Mouse (Mus musculus) ES-Bruce4 (cell line): Measurements from ENCODE around the gene Pold4. TPM values are rescaled to one million over a fixed set of nuclear protein-coding genes. Genes with fewer than 3 reads are reported as not detected.
A peak's percentile ranks its signal among the peaks of the same experiment; 100 is the strongest.

ENCODE experiments used
- H3K27ac ChIP-seq: 2 replicates; pipeline ENCODE4 v1.5.1; 2012; ENCODE audit warnings: low read length, inconsistent platforms; ENCODE audit not compliant: insufficient read depth
- H3K27me3 ChIP-seq: 2 replicates; pipeline ENCODE4 v1.6.1; 2012; ENCODE audit warnings: mild to moderate bottlenecking, low read length, inconsistent platforms; ENCODE audit not compliant: control insufficient read depth, poor library complexity, insufficient read depth, severe bottlenecking
- H3K36me3 ChIP-seq: 2 replicates; pipeline ENCODE4 v1.6.1; 2012; ENCODE audit warnings: inconsistent platforms, mild to moderate bottlenecking, low read length, moderate library complexity; ENCODE audit not compliant: control insufficient read depth, poor library complexity, insufficient read depth, severe bottlenecking
- H3K4me1 ChIP-seq: one replicate; pipeline ENCODE4 v1.8.1; 2011; ENCODE audit warnings: low read length; ENCODE audit not compliant: control insufficient read depth, insufficient read depth
- H3K4me3 ChIP-seq: 2 replicates; pipeline ENCODE4 v1.5.1; 2011; ENCODE audit warnings: low read depth, mild to moderate bottlenecking, low read length
- H3K9ac ChIP-seq: 2 replicates; pipeline ENCODE4 v1.6.1; 2012; ENCODE audit warnings: low read depth, mild to moderate bottlenecking, inconsistent platforms; ENCODE audit not compliant: poor library complexity, severe bottlenecking
- H3K9me3 ChIP-seq: replicated peaks from 2 replicates; pipeline ENCODE4 v1.6.1; 2012; ENCODE audit warnings: mild to moderate bottlenecking, low read length, inconsistent platforms; ENCODE audit not compliant: control insufficient read depth, poor library complexity, insufficient read depth, severe bottlenecking
- CTCF ChIP-seq: IDR thresholded peaks from one replicate; pipeline ENCODE4 v1.8.1; 2011; ENCODE audit warnings: low read depth, low read length
- EP300 ChIP-seq: IDR thresholded peaks from 2 replicates; pipeline ENCODE4 v1.6.1; 2011; ENCODE audit warnings: low read depth, low read length; ENCODE audit not compliant: insufficient read depth
- POLR2A ChIP-seq: IDR thresholded peaks from one replicate; pipeline ENCODE4 v1.8.1; 2011; ENCODE audit warnings: low read length; ENCODE audit not compliant: insufficient read depth
- polyA plus RNA-seq: library from polyadenylated mRNA; stranded (reverse); fragments of >200 nt; gene quantifications from 2 replicates; pipeline ENCODE4 v1.2.4, GENCODE M21; 2011; ENCODE audit warnings: low read depth; ENCODE audit not compliant: missing spikeins, insufficient read depth, insufficient read length

The Pold4 gene
- polyA plus RNA-seq, 1 experiment: 26.7 TPM

GRCm38 (mm10) chr19:4194776-4195650 lies 36.7 kb upstream of the Pold4 start:
- no peak overlapping the region for H3K4me3 ChIP-seq

GRCm38 (mm10) chr19:4196048-4196447 lies 35.7 kb upstream of the Pold4 start:
- no peaks in the 10 kb centered on the region for H3K9me3 ChIP-seq
- H3K36me3 ChIP-seq: peaks cover 58% of the 10 kb centered on the region
- H3K4me3 ChIP-seq: no peak overlapping the region
- no peaks in the 10 kb centered on the region for H3K27me3 ChIP-seq
- no peak overlapping the region for H3K9ac ChIP-seq
- TF ChIP-seq CTCF: no peak
- TF ChIP-seq EP300: no peak
- no peak for TF ChIP-seq POLR2A
- no peaks in the 10 kb centered on the region for H3K4me1 ChIP-seq
- no peak overlapping the region for H3K27ac ChIP-seq

More at GRCm38 (mm10) chr19:4194776-4195650, 36.7 kb upstream of the Pold4 start:
- Histone ChIP-seq H3K27me3 (no peaks in the 10 kb centered on the region), H3K36me3 (peaks cover 58% of the 10 kb centered on the region), H3K9me3 (no peaks in the 10 kb centered on the region), H3K4me1 (no peaks in the 10 kb centered on the region), H3K9ac (no peak overlapping the region), H3K27ac (no peak overlapping the region)
- TF ChIP-seq POLR2A (no peak), CTCF (no peak)

- Histone ChIP-seq H3K4me3 (no peak overlapping the region), H3K9ac (no peak overlapping the region), H3K9me3 (no peaks in the 10 kb centered on the region), H3K27me3 (no peaks in the 10 kb centered on the region), H3K27ac (no peak overlapping the region), H3K36me3 (peaks cover 58% of the 10 kb centered on the region), H3K4me1 (no peaks in the 10 kb centered on the region)
- TF ChIP-seq CTCF (no peak), EP300 (no peak), POLR2A (no peak)
These were observed 35.2 kb upstream of the Pold4 start for GRCm38 (mm10) chr19:4196548-4196947.

- Histone ChIP-seq H3K4me1 (no peaks in the 10 kb centered on the region), H3K27ac (no peak overlapping the region), H3K36me3 (peaks cover 58% of the 10 kb centered on the region)
These were observed 34.5 kb upstream of the Pold4 start for GRCm38 (mm10) chr19:4197180-4197579.

GRCm38 (mm10) chr19:4201291-4201909 lies 30.3 kb upstream of the Pold4 start, which contains the start of gene Rad9a:
TSS of gene Rad9a (minus strand) at chr19:4201662.
- Histone ChIP-seq H3K36me3 (peaks cover 27% of the 10 kb centered on the region), H3K9ac (peak within 1 kb of the TSS; percentile 69), H3K9me3 (no peaks in the 10 kb centered on the region), H3K4me3 (peak within 1 kb of the TSS; percentile 86), H3K27me3 (no peaks in the 10 kb centered on the region), H3K27ac (peak within 1 kb of the TSS; percentile 22), H3K4me1 (no peaks in the 10 kb centered on the region)
- TF ChIP-seq POLR2A (no peak), CTCF (no peak), EP300 (peak; percentile 19; the same call in 1 of the 2 replicates)

More at GRCm38 (mm10) chr19:4197180-4197579, 34.5 kb upstream of the Pold4 start:
- no peak overlapping the region for H3K4me3 ChIP-seq
- no peaks in the 10 kb centered on the region for H3K9me3 ChIP-seq
- H3K9ac ChIP-seq: no peak overlapping the region
- TF ChIP-seq EP300 (no peak), CTCF (no peak), POLR2A (no peak)
- no peaks in the 10 kb centered on the region for H3K27me3 ChIP-seq

GRCm38 (mm10) chr19:4202149-4202548 lies 29.6 kb upstream of the Pold4 start:
- TF ChIP-seq CTCF (no peak), POLR2A (no peak), EP300 (no peak)

More at GRCm38 (mm10) chr19:4202149-4202548, 29.6 kb upstream of the Pold4 start:
- H3K27me3 ChIP-seq: no peaks in the 10 kb centered on the region
- H3K36me3 ChIP-seq: peaks cover 20% of the 10 kb centered on the region
- no peaks in the 10 kb centered on the region for H3K9me3 ChIP-seq
- H3K4me1 ChIP-seq: no peaks in the 10 kb centered on the region
- peak overlapping the region; percentile 22 for H3K27ac ChIP-seq
- peak overlapping the region; percentile 69 for H3K9ac ChIP-seq
- H3K4me3 ChIP-seq: peak overlapping the region; percentile 86
